Mouse (Mus musculus): ENCODE data around the gene Abl1. TPM values are rescaled to one million over a fixed set of nuclear protein-coding genes. Genes with fewer than 3 reads are reported as not detected.

Abl1 gene
- total RNA-seq, 2 experiments from 2014 or later = 31.8 to 32.8 TPM

- peak; percentile 67 to 80 for DNase-seq
- intact Hi-C loops (cut with DNase I) = no loop called here
Measured at GRCm38 (mm10) chr2:31770781-31771441, 82.7 kb downstream of the Abl1 start.

GRCm38 (mm10) chr2:31776479-31776878 lies 88.3 kb downstream of the Abl1 start:
- DNase-seq = no peak
- intact Hi-C loops (cut with DNase I) = no loop called here

- DNase-seq = no peak
- intact Hi-C loops (cut with DNase I) = no loop called here
Measured at GRCm38 (mm10) chr2:31779258-31779657, 91.1 kb downstream of the Abl1 start.

- intact Hi-C loops (cut with DNase I) = loop anchor here (5.0 kb wide), 1 partner anchor 51 kb away; no protein-coding TSS in a partner anchor
- DNase-seq = no peak
Measured at GRCm38 (mm10) chr2:31782958-31783602, 94.9 kb downstream of the Abl1 start.

- DNase-seq = peak; percentile 75 to 79
- intact Hi-C loops (cut with DNase I) = loop anchor here (1.0 to 5.0 kb wide), 3 partner anchors 64 to 303 kb away; partner anchors contain the start of gene Abl1
Measured at GRCm38 (mm10) chr2:31785074-31785473, 96.9 kb downstream of the Abl1 start.

GRCm38 (mm10) chr2:31787029-31787428 lies 98.9 kb downstream of the Abl1 start:
- intact Hi-C loops (cut with DNase I) = loop anchor here (5.0 kb wide), 1 partner anchor 305 kb away; no protein-coding TSS in a partner anchor
- DNase-seq = peak; percentile 79 to 87

GRCm38 (mm10) chr2:31788227-31788626 lies 100.1 kb downstream of the Abl1 start:
- intact Hi-C loops (cut with DNase I) = loop anchor here (5.0 kb wide), 1 partner anchor 306 kb away; no protein-coding TSS in a partner anchor

GRCm38 (mm10) chr2:31789215-31789614 lies 101.0 kb downstream of the Abl1 start:
- no peak for DNase-seq
- intact Hi-C loops (cut with DNase I) = loop anchor here (5.0 kb wide), 1 partner anchor 307 kb away; no protein-coding TSS in a partner anchor

More at GRCm38 (mm10) chr2:31788227-31788626, 100.1 kb downstream of the Abl1 start:
- no peak for DNase-seq

- intact Hi-C loops (cut with DNase I) = loop anchor here (2.0 kb wide), 1 partner anchor 124 kb away; no protein-coding TSS in a partner anchor
- DNase-seq = no peak
Measured at GRCm38 (mm10) chr2:31790728-31791251, 102.6 kb downstream of the Abl1 start.

- intact Hi-C loops (cut with DNase I) = loop anchor here (2.0 kb wide), 1 partner anchor 124 kb away; no protein-coding TSS in a partner anchor
- no peak for DNase-seq
Measured at GRCm38 (mm10) chr2:31791260-31791659, 103.1 kb downstream of the Abl1 start.

- DNase-seq = no peak
- intact Hi-C loops (cut with DNase I) = no loop called here
Measured at GRCm38 (mm10) chr2:31792611-31793010, 104.4 kb downstream of the Abl1 start.

- no peak for DNase-seq
- intact Hi-C loops (cut with DNase I) = no loop called here
Measured at GRCm38 (mm10) chr2:31796943-31797342, 108.8 kb downstream of the Abl1 start.

- DNase-seq = no peak
- intact Hi-C loops (cut with DNase I) = no loop called here
Measured at GRCm38 (mm10) chr2:31801416-31801815, 113.2 kb downstream of the Abl1 start.

- DNase-seq = no peak
- intact Hi-C loops (cut with DNase I) = no loop called here
Measured at GRCm38 (mm10) chr2:31802811-31803210, 114.6 kb downstream of the Abl1 start.

GRCm38 (mm10) chr2:31803480-31803879 lies 115.3 kb downstream of the Abl1 start:
- no peak for DNase-seq
- intact Hi-C loops (cut with DNase I) = no loop called here

GRCm38 (mm10) chr2:31806639-31807382 lies 118.6 kb downstream of the Abl1 start:
- intact Hi-C loops (cut with DNase I) = no loop called here
- DNase-seq = no peak

- no peak for DNase-seq
- intact Hi-C loops (cut with DNase I) = no loop called here
Measured at GRCm38 (mm10) chr2:31808410-31809357, 120.5 kb downstream of the Abl1 start.

- intact Hi-C loops (cut with DNase I) = no loop called here
- DNase-seq = no peak
Measured at GRCm38 (mm10) chr2:31809358-31809740, 121.2 kb downstream of the Abl1 start.

- DNase-seq = no peak
- intact Hi-C loops (cut with DNase I) = no loop called here
Measured at GRCm38 (mm10) chr2:31810444-31810843, 122.3 kb downstream of the Abl1 start, which contains the start of gene Qrfp. Gene Qrfp (minus strand): TSS chr2:31810580.
